Mouse (Mus musculus): ENCODE results near the gene Rbp7.

Gene Rbp7

GRCm38 (mm10) chr4:149409759-149410158 is 45.0 kb downstream of the Rbp7 start:
- no peak for DNase-seq (ENCODE audit: extremely low read depth, insufficient read length, low spot score)

- no peak for DNase-seq (ENCODE audit: extremely low read depth, insufficient read length, low spot score)
These were observed 46.4 kb downstream of the Rbp7 start for GRCm38 (mm10) chr4:149408331-149408730.

DNA sequence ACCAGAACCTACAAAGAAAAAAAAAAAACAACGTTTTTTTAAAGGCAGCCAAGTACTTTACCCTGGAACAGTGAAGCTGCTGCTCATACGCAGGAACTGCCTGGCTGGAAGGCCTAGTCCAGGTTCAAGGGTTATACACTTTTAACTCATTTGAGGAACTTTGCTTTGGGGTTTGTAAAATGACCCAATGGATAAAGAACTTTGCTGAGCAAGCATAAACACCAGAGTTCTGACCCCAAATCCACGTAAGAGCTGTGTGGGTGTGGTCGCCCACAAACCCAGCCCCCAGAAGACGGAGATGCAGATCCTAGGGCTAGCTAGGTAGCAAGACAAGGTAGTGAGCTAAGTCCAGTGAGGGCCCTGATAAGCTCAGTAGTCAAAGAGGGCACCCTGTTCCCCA is 47.3 kb downstream of the Rbp7 start:
- DNase-seq (ENCODE audit: extremely low read depth, insufficient read length, low spot score): no peak

- peak; percentile 49 for DNase-seq (ENCODE audit: extremely low read depth, insufficient read length, low spot score)
These were observed 48.9 kb downstream of the Rbp7 start for GRCm38 (mm10) chr4:149405713-149406443.

- DNase-seq (ENCODE audit: extremely low read depth, insufficient read length, low spot score): no peak
These were observed 49.9 kb downstream of the Rbp7 start for GRCm38 (mm10) chr4:149404640-149405465.

DNA sequence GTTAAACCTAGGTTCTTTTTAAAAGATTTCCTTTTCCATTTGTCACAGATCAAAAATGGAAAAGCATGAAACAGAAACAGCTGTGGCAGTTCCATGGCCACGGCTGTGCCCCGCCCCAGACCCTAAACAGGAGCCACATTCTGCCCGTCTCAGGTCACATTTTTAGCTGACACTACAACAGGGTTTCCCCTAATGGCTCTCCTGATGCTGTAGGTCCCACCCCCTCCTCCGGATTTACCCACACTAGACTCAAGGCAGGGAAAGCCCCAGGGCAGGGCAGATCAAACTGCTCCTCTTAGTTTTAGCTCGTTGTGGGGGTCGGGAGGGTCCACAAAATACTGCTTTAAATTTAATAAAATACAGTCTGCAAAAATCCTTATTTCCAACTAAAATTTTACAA is 51.7 kb downstream of the Rbp7 start:
- no peak for DNase-seq (ENCODE audit: extremely low read depth, insufficient read length, low spot score)

DNA sequence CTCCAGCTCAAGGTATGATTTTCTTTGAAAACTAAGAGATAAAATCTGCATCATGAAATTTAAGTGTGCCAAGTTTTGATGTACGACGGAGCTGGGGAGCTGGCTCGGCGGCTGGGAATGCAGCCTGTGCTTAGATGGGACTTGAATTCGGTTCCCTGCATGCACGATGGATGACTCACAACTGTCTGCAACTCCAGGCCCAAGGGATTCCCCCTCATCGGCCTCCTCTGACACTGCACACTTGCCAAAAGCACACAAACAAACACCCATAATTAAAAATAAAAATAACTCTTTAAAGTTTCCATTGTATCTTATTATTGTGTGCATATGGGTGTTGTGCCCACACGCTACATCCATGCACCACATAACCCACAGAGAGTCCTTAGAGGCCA is 53.2 kb downstream of the Rbp7 start:
- peak; percentile 52 for DNase-seq (ENCODE audit: extremely low read depth, insufficient read length, low spot score)

DNA sequence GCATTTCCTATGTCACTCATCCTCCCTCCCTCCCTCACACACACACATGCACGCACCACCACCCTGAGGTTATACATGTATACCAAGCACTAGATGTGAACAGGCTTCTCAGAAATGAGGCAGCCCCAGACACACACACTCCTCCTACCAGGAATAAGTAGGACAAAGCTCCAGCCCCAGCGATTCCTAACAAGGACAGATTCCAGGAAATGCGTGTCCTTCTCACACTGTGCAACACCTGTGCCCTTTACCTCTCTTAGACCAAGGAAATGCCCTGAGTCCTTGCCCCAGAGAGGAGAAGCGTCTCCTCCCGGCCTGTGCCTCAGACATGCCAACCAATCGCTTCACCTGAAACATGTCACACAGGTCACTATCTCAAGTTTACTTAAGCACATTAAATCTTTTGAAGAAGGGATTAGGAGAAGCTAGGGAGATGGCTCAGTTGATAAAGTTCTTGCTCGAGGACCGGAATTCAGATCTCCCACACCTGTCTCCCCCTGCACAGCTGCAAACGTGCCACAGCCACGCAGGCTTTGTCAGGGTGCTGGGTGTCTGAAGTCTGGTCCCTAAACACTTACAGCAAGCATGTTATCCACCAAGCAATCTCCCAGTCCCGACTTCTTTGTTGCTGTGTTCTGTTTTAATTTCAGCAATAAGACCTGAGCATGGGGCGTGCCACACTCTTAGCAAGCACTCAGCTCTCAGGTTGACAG is 53.7 kb downstream of the Rbp7 start:
- DNase-seq (ENCODE audit: extremely low read depth, insufficient read length, low spot score): no peak
